Mouse (Mus musculus): Measurements from ENCODE around the gene Rnf43. TPM values are rescaled to one million over a fixed set of nuclear protein-coding genes. Genes with fewer than 3 reads are reported as not detected.

Gene Rnf43
- polyA plus RNA-seq, 1 experiment: 3.5 TPM

DNA sequence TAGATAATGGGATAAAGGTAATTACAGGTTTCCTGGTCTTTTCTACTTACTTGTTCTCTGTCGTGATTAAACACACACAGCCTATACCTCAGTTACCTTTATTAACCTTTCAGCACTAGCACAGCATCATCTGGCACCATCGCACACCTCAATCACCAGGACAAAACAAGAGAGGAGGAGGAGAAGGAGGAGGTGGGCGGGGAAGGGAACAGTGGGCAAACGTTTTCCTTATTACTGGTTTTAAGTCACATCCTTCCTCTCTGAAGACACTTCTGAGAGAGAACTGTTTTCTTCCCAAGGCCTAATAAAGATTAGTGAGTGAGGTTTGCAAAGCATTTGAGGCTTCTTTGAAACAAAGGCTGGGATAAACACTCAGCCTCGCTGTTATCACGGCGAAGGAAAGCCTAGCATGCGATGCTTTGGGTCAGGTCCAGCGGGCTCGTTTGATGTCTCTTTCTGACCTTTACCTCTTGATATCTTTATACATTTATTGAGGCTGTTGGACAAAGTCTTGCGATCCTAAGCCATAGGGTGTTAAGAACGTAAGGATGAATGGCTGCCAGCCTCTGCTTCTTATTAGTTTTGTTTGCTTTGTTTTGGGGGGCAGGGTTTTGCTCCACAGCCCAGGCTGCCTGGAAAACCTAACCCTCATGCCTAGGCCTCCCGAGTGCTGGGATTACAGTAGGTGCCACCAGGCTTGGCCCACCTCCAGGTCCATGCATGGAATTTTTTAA is 20.5 kb downstream of the Rnf43 start:
- no peak overlapping the region for H3K27ac ChIP-seq (ENCODE audit: insufficient read depth, low read length)
- TF ChIP-seq CTCF (IDR thresholded peaks at IDR 0.05; ENCODE audit: extremely low read depth, insufficient read depth, insufficient read length, insufficient replicate concordance): no peak
- no peak for TF ChIP-seq POLR2A (IDR thresholded peaks at IDR 0.05; ENCODE audit: low read depth, low read length)
- no peak for DNase-seq (ENCODE audit: low read depth in 1 of 2, low spot score in 2 of 2)
- peaks cover 11% of the 10 kb centered on the region; the same call in 1 of the 2 replicates for H3K4me1 ChIP-seq (ENCODE audit: control insufficient read depth, insufficient read depth, insufficient read length)
- no peak overlapping the region for H3K4me3 ChIP-seq (ENCODE audit: extremely low read depth, insufficient read depth, insufficient read length)
- H3K36me3 ChIP-seq (ENCODE audit: control insufficient read depth, insufficient read depth, low read length): no peaks in the 10 kb centered on the region
- no peaks in the 10 kb centered on the region; the same call in 1 of the 2 replicates for H3K27me3 ChIP-seq (ENCODE audit: control insufficient read depth, insufficient read depth, low read length)
- WGBS: 69% methylated on average over 13 of the region's 13 CpGs

DNA sequence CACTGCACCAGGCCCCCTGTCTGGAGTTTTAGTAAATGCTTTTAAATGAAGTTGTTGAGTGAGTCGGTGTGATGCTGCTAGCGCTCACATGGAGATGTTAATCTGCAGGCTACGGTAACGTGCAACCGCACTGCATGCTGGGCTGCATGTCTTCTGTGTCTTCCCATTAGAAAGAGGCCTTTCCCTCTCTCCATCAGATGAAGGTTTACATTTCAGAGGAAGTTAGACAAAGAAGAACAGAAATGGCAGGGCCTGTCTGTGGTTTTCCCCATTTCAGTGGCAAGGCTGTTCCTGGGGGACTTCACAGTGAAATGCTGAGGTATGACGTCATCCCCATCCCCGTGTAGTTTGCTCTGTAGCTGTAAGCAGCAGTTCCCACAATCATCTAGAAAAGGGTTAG is 23.9 kb downstream of the Rnf43 start:
- no peak overlapping the region for H3K4me3 ChIP-seq (ENCODE audit: extremely low read depth, insufficient read depth, insufficient read length)
- H3K27ac ChIP-seq (ENCODE audit: insufficient read depth, low read length): no peak overlapping the region
- 50% methylated on average over 7 of the region's 7 CpGs for WGBS
- peaks cover 21% of the 10 kb centered on the region for H3K4me1 ChIP-seq (ENCODE audit: control insufficient read depth, insufficient read depth, insufficient read length)
- H3K36me3 ChIP-seq (ENCODE audit: control insufficient read depth, insufficient read depth, low read length): no peaks in the 10 kb centered on the region
- DNase-seq (ENCODE audit: low read depth in 1 of 2, low spot score in 2 of 2): peak in 1 of 2 experiments; percentile 32
- no peak for TF ChIP-seq POLR2A (IDR thresholded peaks at IDR 0.05; ENCODE audit: low read depth, low read length)
- TF ChIP-seq CTCF (IDR thresholded peaks at IDR 0.05; ENCODE audit: extremely low read depth, insufficient read depth, insufficient read length, insufficient replicate concordance): no peak
- no peaks in the 10 kb centered on the region for H3K27me3 ChIP-seq (ENCODE audit: control insufficient read depth, insufficient read depth, low read length)

DNA sequence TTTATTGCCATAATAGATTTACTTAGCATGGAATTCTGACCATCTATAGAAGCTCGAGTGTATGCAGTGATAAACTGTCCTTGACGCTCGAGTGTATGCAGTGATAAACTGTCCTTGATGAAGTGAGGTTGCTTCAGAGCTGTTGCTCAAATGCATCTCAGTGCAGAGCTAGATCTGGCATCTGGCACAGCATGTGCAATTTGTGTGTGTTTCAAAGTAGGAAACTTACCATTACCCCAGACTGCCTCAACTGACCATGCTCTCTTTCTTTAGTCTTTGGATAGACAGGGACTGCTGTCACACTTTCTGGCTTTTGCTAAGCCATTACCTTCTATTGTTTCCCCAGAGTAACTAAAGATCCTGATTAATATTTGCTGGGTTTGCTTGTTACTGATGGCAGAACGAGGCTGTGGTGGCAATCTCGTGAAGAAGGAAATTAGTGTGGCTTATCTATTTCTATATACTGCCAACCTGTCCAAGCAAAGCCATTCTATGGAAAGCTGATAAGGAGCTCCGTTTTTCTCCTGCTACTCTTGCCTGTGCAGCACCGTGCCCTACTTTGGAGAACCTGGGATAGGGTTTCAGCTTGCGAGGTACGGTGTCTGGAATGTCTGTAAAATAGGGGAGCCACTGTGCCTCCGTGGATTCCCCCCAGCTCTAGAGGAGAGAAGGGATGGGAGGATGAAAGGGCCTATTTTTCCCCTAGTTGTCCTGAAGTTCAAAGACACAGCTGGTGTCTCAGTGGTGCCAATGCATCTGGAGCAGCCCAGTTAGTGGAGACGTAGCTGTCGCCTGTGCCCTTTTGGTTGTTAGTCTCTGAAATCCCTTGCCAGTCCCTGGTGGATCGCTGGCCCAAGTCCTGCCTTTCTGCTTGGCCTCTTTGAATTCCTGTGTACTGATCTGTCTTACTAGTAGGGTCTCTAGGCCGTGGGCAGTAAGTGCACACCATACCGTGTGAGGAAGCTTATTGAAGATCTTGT is 25.0 kb downstream of the Rnf43 start:
- WGBS: 86% methylated on average over 15 of the region's 15 CpGs
- H3K27me3 ChIP-seq (ENCODE audit: control insufficient read depth, insufficient read depth, low read length): no peaks in the 10 kb centered on the region
- TF ChIP-seq CTCF (IDR thresholded peaks at IDR 0.05; ENCODE audit: extremely low read depth, insufficient read depth, insufficient read length, insufficient replicate concordance) (no peak), POLR2A (IDR thresholded peaks at IDR 0.05; ENCODE audit: low read depth, low read length) (no peak)

DNA sequence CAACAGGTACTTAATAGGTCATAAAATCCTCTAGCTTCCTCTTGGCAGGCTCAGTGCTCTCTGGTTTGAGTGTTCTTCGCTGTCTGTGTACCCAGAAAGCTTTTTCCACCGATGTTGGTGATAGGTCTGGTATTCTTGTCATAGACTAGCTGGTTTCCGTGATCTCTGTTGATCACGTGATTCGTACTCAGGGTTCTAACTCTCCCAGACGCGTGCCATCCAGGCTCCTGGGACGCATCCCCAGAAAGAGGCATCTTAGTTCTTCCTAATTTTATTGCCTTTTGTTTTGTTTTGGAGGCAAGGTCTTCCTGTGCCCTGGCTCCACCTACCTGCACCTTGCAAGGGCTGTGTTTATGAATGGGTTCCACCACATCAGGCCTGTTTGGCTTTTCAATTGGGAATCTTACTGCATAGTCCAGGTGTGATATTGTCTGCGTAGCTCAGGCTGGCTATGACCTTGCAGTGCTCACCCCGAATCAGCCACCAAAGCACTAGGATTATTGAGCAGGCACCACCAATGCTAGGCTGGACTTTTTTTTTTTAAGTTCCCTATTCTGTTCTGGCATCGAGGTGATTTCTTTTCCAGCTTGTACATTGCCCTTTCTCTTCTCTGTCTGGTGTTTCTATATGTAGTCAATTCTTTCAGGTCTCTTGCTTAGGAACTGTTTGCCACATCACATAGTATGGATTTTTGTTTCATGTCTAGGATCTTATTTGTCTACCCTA is 26.1 kb downstream of the Rnf43 start:
- 81% methylated on average over 11 of the region's 11 CpGs for WGBS
- no peak for TF ChIP-seq POLR2A (IDR thresholded peaks at IDR 0.05; ENCODE audit: low read depth, low read length)
- TF ChIP-seq CTCF (IDR thresholded peaks at IDR 0.05; ENCODE audit: extremely low read depth, insufficient read depth, insufficient read length, insufficient replicate concordance): no peak

More for the DNA sequence above, 25.0 kb downstream of the Rnf43 start:
- Histone ChIP-seq H3K4me1 (ENCODE audit: control insufficient read depth, insufficient read depth, insufficient read length) (peaks cover 21% of the 10 kb centered on the region), H3K4me3 (ENCODE audit: extremely low read depth, insufficient read depth, insufficient read length) (no peak overlapping the region), H3K36me3 (ENCODE audit: control insufficient read depth, insufficient read depth, low read length) (no peaks in the 10 kb centered on the region), H3K27ac (ENCODE audit: insufficient read depth, low read length) (no peak overlapping the region)
- no peak for DNase-seq (ENCODE audit: low read depth in 1 of 2, low spot score in 2 of 2)

DNA sequence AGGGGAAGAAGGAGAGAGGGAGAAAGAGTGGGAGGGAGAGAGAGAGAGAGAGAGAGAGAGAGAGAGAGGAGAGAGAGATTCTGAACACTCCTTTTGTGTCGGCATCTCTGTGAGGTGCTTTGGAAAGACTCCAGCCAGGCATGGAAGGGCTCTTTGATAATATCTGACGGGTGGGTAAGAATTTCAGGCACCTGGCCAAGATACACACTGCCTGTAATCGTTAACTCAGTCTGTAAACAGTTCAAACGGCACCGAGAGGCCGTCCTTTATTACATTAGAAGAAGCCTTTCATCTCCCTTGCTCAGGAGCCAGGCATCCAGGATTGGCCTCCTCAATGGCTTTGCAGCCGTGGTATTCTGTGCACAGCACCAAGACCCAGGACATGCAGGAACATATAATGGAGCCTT is 26.9 kb downstream of the Rnf43 start:
- TF ChIP-seq CTCF (IDR thresholded peaks at IDR 0.05; ENCODE audit: extremely low read depth, insufficient read depth, insufficient read length, insufficient replicate concordance): no peak
- Histone ChIP-seq H3K36me3 (ENCODE audit: control insufficient read depth, insufficient read depth, low read length) (no peaks in the 10 kb centered on the region), H3K27me3 (ENCODE audit: control insufficient read depth, insufficient read depth, low read length) (no peaks in the 10 kb centered on the region), H3K27ac (ENCODE audit: insufficient read depth, low read length) (no peak overlapping the region), H3K4me3 (ENCODE audit: extremely low read depth, insufficient read depth, insufficient read length) (no peak overlapping the region), H3K4me1 (ENCODE audit: control insufficient read depth, insufficient read depth, insufficient read length) (peaks cover 21% of the 10 kb centered on the region)
- no peak for DNase-seq (ENCODE audit: low read depth in 1 of 2, low spot score in 2 of 2)
- 46% methylated on average over 7 of the region's 7 CpGs for WGBS

More for the DNA sequence above, 26.1 kb downstream of the Rnf43 start:
- H3K4me1 ChIP-seq (ENCODE audit: control insufficient read depth, insufficient read depth, insufficient read length): peaks cover 21% of the 10 kb centered on the region
- H3K4me3 ChIP-seq (ENCODE audit: extremely low read depth, insufficient read depth, insufficient read length): no peak overlapping the region
- H3K27me3 ChIP-seq (ENCODE audit: control insufficient read depth, insufficient read depth, low read length): no peaks in the 10 kb centered on the region
- H3K27ac ChIP-seq (ENCODE audit: insufficient read depth, low read length): no peak overlapping the region
- DNase-seq (ENCODE audit: low read depth in 1 of 2, low spot score in 2 of 2): no peak
- no peaks in the 10 kb centered on the region for H3K36me3 ChIP-seq (ENCODE audit: control insufficient read depth, insufficient read depth, low read length)

DNA sequence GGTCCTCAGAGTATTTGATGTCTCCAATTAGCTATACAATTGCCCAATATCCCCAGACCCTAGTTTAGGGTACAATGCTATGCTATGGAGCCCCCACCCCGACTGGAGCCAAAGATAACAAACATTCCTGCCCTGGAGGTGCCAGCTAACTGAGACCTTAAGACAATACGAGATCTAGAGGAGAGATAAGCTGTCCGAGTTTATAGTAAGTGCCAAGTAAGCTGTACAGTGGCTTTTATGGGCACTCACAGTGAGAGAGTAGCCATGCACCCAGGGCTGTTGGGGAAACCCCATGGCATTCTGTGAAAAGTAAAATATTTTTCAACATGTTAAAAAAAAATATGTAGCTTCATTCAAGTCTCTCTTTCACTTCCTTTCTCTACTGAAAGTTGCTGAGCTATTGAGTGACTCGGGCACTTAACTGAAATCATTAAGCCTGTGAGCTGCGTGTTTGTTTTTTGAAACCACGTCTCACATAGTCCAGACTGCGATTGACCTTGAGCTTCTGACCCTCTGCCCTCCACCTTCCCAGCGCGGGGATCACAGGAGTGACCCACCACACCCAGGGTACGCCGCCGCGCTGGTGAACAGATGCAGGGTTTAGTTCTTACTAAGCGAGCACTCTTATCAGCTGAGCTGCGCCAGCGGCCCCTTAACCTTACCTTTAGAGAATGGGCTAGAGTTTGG is 27.7 kb downstream of the Rnf43 start:
- 44% methylated on average over 16 of the region's 16 CpGs for WGBS
- H3K27ac ChIP-seq (ENCODE audit: insufficient read depth, low read length): no peak overlapping the region
- H3K4me3 ChIP-seq (ENCODE audit: extremely low read depth, insufficient read depth, insufficient read length): peak overlapping the region; percentile 21; the same call in 1 of the 2 replicates
- no peaks in the 10 kb centered on the region for H3K27me3 ChIP-seq (ENCODE audit: control insufficient read depth, insufficient read depth, low read length)
- no peak for TF ChIP-seq CTCF (IDR thresholded peaks at IDR 0.05; ENCODE audit: extremely low read depth, insufficient read depth, insufficient read length, insufficient replicate concordance)
- no peak for TF ChIP-seq POLR2A (IDR thresholded peaks at IDR 0.05; ENCODE audit: low read depth, low read length)
- H3K36me3 ChIP-seq (ENCODE audit: control insufficient read depth, insufficient read depth, low read length): no peaks in the 10 kb centered on the region
- DNase-seq (ENCODE audit: low read depth in 1 of 2, low spot score in 2 of 2): no peak
- peaks cover 21% of the 10 kb centered on the region for H3K4me1 ChIP-seq (ENCODE audit: control insufficient read depth, insufficient read depth, insufficient read length)
